Mouse (Mus musculus): Measurements from ENCODE around the gene Anp32e.

DNA sequence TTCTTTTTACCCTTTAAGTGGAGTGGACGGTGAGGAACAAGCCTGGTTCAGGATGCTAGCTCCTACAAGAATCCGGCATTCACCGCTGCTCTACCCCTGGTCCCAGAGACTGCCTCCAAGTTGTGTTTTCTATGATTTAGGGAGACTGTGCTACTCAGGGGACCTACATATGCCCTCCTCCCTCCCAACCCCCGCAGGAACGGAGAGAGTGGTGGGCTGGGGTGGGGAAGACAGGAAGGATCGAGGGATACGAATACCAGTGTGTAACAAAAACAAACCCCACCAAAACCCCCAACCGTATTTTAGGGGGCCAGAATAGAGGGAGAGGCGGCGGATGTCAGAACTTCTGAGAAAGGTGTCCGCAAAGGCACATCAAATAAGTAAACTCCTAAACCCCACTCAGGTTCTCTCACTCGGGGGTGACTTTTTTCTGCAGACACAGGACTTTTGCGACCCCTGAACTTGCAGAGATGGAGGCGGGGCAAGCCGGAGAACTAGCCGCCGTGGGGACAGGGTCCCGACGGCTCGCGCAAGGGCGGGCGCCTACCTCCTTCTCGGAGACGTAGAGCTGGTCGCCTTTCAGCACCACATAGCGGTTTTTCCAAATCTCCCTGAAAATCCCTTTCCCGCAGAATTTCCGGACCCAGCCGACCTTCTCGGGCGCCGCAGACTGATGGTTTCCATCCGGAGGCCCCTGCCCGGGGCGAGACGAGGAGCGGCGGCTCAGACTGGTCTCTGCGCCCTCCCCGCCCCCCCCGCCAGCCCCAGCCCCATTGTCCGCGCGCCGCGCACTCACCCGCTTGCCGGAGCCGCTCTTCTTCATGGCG lies 66.1 kb downstream of the Anp32e start:
- no peak for TF ChIP-seq CTCF (IDR thresholded peaks at IDR 0.05; ENCODE audit: borderline replicate concordance, insufficient read depth, low read length)
- no peak for TF ChIP-seq POLR2A (IDR thresholded peaks at IDR 0.05; ENCODE audit: low read depth, low read length)
